Mouse (Mus musculus) splenic B cell, adult 2 months (primary cell): ENCODE data around the gene Stkld1.
A peak's percentile ranks its signal among the peaks of the same experiment; 100 is the strongest.

ENCODE experiments used
- DNase-seq: peaks from one replicate; pipeline ENCODE4 v3.0.0-alpha.2; 2011; ENCODE audit warnings: low read depth, low spot score
- H3K27me3 ChIP-seq: 2 replicates; pipeline ENCODE4 v1.6.1; 2012; ENCODE audit warnings: mild to moderate bottlenecking, low read length, moderate library complexity, mixed read lengths; ENCODE audit not compliant: control insufficient read depth, poor library complexity, insufficient read depth, severe bottlenecking
- H3K36me3 ChIP-seq: 2 replicates; pipeline ENCODE4 v1.6.1; 2012; ENCODE audit warnings: mild to moderate bottlenecking, low read length, moderate library complexity, mixed read lengths; ENCODE audit not compliant: control insufficient read depth, poor library complexity, insufficient read depth, severe bottlenecking

Gene Stkld1

DNA sequence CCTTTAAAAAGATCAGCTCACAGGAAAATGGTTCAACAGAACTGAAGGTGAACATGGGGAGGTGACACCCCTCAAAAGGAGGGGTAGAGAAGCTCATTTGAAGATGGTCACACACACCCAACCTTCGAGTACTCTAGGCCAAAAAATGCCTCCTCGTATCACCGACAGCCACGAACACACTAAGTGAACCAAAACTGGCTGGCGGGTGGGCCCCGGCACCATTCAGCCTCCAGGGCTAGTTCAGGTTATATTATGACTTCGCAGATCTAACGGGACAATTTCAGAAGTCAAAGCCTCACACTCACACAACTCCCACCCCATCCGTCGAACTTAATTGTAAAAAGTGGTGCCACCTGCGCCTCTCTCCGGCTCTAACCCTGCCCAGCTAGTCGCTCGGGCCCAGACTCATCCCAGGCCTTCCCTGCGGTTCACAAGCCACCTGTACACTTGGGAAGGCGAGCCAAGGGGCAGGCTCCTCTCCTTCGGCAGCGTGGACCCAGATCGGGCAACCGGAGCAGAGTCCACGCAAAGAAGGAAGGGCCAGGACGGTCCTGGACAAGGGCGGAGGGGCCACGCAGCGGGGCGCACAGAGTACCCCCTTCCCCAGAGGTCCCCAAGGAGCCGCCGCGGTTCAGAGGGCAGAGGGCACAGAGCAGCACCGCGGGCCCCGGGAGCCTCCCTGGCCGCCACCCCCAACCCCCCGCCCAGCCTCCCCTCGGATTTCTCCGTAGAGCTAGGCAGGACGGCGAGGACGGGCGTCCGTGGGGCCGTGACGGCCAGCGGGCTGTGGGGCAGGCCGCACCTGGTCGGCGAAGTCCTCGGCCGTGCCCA is 1.2 kb upstream of the Stkld1 start:
- Histone ChIP-seq H3K36me3 (no peaks in the 10 kb centered on the region), H3K27me3 (no peaks in the 10 kb centered on the region)
- peak; percentile 34 for DNase-seq

GRCm38 (mm10) chr2:26935286-26935685 is 1.4 kb downstream of the Stkld1 start:
- Histone ChIP-seq H3K36me3 (no peaks in the 10 kb centered on the region), H3K27me3 (no peaks in the 10 kb centered on the region)
- DNase-seq: no peak

- DNase-seq: no peak
- Histone ChIP-seq H3K27me3 (no peaks in the 10 kb centered on the region), H3K36me3 (no peaks in the 10 kb centered on the region)
These were observed 2.6 kb downstream of the Stkld1 start for GRCm38 (mm10) chr2:26936425-26936824.

DNA sequence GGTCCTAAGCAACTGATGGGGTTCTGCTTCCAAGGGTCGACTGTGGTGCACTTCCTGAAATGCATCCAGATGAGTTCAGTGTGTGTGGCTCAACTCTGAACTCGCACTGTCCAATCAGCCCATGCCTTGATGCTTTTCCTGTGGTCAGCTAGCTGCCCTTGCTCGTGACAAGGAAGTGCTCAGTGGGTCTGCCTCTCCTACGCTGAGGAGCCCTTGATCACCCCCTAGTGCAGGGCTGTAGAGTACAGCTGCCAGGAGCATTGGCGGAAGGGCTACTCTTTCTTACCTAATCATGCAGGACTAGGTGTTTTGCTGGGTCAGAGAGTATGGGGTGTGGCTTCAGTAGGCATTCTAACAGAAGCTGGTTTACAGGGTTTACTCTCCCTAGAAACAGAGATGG is 7.7 kb downstream of the Stkld1 start:
- DNase-seq: peak; percentile 22
- no peaks in the 10 kb centered on the region for H3K27me3 ChIP-seq
- no peaks in the 10 kb centered on the region for H3K36me3 ChIP-seq

DNA sequence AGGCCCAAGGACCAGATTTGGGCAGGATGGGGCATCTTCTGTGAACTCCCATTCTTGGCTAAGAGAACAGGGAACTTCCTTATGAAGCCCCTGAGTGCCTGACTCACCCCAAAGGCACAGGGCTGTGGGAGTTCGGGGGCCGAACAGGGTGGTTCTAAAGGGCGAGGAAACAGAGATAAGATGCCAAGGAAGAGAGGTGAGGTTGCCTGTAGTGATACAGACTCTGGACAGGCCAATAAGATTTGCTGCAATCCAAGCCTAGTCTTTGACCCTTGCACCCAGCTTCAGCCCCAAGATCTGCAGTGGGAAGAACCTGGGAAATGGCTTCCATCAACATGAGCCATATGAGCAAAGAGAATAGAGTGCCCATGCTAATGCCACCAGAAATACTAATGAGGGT is 9.4 kb downstream of the Stkld1 start:
- Histone ChIP-seq H3K36me3 (no peaks in the 10 kb centered on the region), H3K27me3 (no peaks in the 10 kb centered on the region)
- DNase-seq: no peak

DNA sequence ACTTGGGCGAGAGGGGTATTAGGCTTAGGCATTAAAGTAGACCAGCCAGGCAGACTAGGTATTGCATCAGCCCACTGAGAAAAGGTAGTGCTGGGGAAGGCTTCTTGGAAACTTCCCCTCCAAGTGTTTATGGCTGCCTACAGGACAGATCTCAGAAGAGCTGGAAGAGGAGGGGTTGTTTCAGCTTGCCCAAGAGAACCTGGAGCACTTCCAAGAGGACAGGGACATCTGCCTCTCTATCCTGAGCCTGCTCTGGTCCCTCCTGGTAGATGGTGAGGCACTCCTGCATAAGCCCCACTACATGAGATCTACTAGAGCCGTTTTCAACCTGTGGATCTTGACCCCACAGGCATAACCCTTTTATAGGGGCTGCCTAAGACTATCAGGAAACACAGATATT is 16.6 kb downstream of the Stkld1 start:
- Histone ChIP-seq H3K27me3 (no peaks in the 10 kb centered on the region), H3K36me3 (peaks cover 4% of the 10 kb centered on the region)
- no peak for DNase-seq

- Histone ChIP-seq H3K27me3 (no peaks in the 10 kb centered on the region), H3K36me3 (peaks cover 6% of the 10 kb centered on the region)
- DNase-seq: no peak
These were observed 17.6 kb downstream of the Stkld1 start for GRCm38 (mm10) chr2:26951346-26951905.

GRCm38 (mm10) chr2:26952193-26952592 is 18.3 kb downstream of the Stkld1 start:
- no peak for DNase-seq
- peaks cover 9% of the 10 kb centered on the region for H3K36me3 ChIP-seq
- H3K27me3 ChIP-seq: no peaks in the 10 kb centered on the region

GRCm38 (mm10) chr2:26952866-26953265 is 19.0 kb downstream of the Stkld1 start:
- Histone ChIP-seq H3K36me3 (peaks cover 11% of the 10 kb centered on the region), H3K27me3 (no peaks in the 10 kb centered on the region)
- no peak for DNase-seq

DNA sequence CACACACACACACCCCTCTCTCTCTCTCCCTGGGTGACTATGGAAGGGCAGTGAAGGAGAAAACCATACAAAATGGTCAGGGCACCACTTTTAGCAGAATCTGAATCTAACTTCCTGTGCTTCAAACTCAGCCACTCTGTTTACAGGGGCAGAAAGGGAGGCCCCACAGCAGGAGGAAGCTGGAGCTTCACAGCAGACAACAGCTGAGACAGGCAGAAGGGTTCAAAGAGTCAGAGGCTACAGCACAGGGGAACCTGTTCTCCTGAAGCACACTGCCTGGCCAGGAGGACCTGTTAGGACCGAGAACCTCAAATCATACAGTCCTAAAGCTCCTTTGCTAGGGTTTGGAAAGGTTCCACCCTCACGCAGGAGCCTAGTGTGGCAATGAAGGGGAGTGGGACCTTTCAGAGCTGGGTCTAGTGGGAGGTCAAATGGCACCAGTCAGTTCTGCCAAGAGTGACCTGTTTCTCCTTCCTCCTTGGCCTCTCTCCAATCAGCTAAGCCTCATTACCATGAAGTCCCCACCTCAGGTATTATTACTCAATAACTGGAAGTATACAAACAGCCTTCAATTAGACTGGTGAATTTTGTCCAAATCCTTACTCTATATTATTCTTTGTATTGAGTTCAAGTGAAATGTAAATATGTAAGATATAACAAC is 21.0 kb downstream of the Stkld1 start:
- DNase-seq: no peak
- Histone ChIP-seq H3K36me3 (peaks cover 16% of the 10 kb centered on the region), H3K27me3 (no peaks in the 10 kb centered on the region)

DNA sequence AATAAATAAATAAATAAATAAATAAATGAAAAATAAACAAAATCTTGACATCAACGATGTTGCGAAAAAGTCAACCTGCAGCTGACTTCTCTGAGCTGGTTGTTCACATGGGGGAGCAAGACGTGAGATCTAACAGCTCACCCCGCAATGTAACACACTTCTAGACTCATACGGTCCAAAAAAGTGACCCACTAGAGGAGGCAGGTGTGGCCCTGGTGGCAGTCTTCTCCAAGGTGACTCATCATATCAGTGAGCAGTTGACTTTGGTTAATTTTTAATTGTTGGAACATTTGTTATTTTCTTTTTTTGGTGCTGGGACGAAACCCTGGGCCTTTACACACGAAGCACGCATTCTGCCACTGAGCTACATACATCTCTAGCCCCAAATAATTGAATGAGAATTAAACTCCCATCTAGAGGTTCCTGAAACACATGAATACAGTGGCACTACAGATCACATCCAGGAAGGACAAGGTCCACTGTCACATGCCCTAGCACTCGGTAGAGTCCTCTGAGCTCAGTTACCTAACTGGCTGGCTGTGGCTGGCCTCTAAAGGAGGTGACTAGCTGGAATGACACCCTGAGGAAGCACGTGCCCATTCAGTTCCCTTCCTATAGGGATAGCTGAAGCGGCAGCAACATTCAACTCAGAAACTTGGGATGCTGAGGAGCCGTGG is 23.1 kb downstream of the Stkld1 start:
- Histone ChIP-seq H3K36me3 (peaks cover 16% of the 10 kb centered on the region), H3K27me3 (no peaks in the 10 kb centered on the region)
- DNase-seq: no peak

GRCm38 (mm10) chr2:26957488-26957859 is 23.6 kb downstream of the Stkld1 start:
- DNase-seq: no peak
- Histone ChIP-seq H3K27me3 (no peaks in the 10 kb centered on the region), H3K36me3 (peaks cover 16% of the 10 kb centered on the region)

DNA sequence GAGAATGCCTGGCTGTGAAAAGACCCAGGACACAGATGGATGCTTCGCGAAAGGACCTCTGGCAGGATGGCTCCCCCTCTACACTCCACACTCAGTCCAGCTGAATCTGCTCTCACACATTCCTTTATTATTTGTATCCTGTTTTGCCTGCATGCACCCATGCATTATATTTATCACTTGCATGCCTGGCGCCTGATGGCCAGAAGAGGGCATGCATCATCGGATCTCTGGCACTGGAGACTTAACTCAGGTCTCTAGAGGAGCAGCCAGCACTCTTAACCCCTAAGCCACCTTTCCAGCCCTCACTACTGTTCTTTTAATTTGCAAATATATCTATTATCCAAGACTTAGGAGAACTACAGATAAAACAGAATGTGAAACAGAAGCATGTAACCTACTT is 26.9 kb downstream of the Stkld1 start:
- no peak for DNase-seq
- no peaks in the 10 kb centered on the region for H3K27me3 ChIP-seq

DNA sequence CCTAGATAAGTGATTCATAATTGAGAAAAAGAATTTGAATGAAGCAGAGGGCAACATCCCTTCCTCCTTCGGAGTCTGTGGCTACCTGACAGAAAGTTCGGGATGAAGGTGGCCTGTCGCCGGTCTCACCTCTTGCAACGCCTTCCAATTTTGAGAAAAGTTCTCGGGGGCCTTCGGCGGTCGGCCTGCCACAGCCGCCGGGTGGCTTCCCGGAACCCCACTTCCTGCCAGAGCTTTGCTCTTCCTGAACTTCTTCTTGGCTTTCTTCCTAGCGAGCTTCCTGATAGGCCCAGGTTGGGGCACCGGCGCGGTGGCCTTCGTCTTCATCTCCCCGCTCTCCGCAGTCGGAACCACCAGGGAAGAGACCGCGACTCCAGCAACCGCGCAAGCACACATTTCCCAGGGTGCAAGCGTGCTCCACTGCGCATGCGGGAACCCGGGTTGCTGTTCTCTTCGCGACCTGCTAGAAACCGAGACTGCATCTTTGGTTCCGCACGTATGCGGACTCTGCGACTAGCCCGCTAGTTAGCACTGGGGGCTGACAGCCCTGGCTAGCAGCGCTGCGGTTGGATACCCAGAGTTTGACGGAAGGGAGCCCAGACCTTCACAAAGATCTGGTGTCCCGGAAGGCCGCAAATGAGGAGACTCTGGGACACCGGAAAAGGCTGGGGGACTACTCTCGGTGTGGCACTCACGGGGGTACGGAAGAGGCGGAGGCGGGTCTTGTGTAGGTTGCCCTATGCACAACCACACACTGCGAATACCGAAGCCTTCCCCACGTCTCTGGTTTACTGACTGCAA is 30.3 kb downstream of the Stkld1 start, which contains the start of gene Rexo4:
Rexo4 (minus strand) TSS at position 464 of the 801 bp plus-strand sequence.
- H3K36me3 ChIP-seq: no peaks in the 10 kb centered on the region; the same call in none of the 2 replicates
- DNase-seq: peak; percentile 96
- no peaks in the 10 kb centered on the region for H3K27me3 ChIP-seq

More for the DNA sequence above, 26.9 kb downstream of the Stkld1 start:
- H3K36me3 ChIP-seq: peaks cover 12% of the 10 kb centered on the region
